Mouse (Mus musculus): Measurements from ENCODE around the gene Park7.

The Park7 gene

DNA sequence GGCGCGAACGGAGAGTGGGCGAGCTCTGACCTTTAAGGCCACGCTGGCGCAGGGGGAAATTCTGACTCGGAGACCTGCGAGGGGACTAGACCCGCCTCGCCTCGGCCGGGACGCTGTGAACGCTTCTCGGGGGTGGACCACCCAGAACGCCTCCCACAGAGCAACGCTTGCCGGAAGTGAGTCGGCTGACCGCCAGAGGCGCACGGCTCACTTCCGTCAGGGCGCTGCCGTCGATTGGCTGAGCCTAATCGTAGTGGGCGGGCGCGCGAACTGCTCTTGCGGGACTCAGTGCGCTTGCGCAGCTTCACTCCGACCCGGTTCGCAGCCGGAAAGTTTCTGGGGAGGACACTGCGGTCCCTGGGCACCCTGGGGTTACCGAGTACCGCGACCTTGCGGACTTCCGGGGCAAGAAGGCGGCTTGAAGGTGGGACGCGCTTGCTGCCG lies at the start of gene Park7, which contains the start of gene Tnfrsf9:
Park7 (minus strand) TSS at position 148 of the 444 bp plus-strand sequence.
Tnfrsf9 (plus strand) TSS at position 273 of the 444 bp plus-strand sequence.
- DNase-seq (ENCODE audit: low spot score) = peak; percentile 97

DNA sequence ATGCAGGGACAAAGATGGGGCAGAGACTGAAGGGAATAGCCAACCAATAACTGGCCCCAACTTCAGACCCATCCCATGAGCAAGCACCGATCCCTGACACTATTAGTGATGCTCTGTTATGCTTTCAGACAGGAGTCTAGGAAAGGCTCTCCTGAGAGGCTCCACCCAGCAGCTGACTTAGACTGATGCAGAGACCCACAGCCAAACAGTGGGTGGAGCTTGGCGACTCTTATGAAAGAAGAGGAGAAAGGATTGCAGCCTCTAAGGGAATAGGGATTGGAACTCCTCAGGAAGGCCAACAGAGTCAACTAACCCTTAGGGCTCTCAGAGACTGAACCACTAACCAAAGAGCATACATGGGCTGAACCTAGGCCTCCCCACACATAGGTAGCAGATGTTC lies 49.5 kb upstream of the Park7 start:
- no peak for DNase-seq (ENCODE audit: low spot score)

DNA sequence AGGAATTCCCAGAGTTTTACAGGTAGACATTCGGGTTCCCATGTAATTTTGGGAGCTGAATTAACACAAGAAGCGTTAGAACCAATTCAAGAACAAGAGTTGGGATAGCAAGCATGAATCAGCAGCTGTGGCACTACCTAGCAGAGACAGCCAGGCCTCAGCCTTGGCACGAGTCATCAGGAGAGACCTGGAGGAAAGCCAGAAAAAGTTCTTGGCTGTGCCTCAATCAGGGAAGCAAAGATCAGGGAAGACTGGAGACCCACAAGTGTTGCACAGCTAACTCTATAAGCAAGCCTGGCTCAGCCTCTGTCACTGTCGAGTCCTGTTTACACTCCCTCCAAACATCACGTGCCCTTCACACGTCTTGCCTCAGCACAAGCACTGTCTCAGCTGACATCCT lies 48.0 kb upstream of the Park7 start:
- DNase-seq (ENCODE audit: low spot score) = no peak

DNA sequence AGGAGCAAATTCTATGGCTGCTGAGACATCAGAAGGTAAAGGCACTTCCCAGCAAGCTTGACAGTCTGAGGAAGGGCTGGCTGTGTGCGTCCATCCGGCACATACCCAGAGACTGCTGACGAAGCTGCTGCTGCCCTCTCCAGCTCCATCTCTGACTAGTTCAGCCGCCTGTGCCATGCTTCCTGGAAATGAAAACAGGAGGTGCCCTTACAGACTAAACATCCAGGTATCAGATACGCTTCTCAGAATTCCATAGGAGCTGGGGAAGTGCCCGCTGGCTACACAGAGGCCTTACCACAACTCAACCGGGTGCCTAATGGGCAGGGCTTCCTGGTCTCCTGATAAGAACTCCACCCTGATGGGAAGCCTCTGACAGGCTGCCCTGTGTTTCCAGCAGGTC lies 44.3 kb upstream of the Park7 start:
- DNase-seq (ENCODE audit: low spot score) = no peak

DNA sequence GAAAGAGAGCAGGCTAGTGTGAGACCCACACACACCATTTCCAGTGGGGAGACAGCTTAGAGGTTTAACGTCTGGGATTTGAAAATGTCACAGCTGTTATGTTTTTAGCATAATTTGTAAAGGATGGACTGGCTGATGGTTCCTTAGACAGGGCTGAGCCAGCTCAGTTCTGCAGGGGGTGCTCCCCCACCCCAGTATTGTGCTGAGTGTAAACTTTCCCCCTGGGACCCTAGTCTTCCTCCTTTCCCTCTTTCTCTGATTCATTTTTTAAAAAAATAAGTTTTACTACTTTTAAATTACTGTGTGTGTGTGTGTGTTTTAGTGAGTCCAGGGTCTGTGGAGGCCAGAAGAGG lies 42.8 kb upstream of the Park7 start:
- no peak for DNase-seq (ENCODE audit: low spot score)

DNA sequence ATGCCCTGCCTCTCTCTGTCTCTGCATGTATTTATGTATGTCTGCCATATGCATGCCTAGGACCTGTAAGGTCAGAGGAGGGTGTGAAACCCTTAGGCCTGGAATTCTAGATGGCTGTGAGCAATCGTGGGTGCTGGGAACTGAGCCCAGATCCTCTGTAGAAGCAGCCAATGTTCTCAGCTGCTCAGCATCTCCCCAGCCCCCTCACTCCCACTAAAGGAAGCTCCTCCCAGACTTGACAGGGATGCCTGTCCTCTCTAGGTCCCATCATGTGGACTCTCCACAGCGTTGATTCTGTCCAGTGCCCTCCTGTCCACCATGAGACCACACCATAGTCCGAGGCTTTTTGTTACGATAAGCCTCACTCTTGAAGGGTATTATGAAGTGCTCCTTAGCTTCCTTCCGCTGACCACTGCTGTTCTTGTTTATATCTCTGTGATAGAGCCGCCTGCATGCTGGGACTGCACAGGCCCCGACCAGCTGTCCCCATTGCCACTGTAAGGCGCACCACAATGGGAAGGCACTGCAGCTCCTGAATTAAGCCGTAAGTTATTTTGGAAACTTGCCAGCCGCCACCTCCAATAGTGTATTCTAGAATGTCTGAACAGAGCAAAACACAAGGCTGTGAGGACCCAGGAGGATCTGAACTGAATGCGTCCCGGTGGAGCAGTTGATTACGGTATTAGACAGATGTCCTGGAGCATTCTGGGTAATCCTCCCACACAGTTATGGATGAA lies 42.3 kb upstream of the Park7 start:
- no peak for DNase-seq (ENCODE audit: low spot score)

DNA sequence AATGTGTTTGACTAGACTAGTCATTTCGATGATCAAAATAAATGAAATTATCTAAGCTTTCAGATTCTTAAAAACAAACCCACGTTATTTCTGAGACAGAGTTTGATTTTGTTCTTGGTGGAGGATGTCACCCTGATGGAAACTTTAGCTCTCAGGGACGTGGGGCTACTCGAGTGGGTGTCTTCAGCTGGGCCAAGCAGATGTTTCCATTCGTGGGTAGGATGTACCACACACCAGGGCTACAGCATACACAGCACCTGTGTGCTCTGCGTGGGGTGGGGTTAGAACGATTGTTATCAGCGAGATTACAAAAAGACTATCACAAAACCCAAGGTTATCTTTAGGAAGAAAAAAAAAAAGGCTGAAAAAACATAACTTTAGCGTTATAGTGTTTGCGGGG lies 36.7 kb upstream of the Park7 start:
- DNase-seq (ENCODE audit: low spot score) = no peak

DNA sequence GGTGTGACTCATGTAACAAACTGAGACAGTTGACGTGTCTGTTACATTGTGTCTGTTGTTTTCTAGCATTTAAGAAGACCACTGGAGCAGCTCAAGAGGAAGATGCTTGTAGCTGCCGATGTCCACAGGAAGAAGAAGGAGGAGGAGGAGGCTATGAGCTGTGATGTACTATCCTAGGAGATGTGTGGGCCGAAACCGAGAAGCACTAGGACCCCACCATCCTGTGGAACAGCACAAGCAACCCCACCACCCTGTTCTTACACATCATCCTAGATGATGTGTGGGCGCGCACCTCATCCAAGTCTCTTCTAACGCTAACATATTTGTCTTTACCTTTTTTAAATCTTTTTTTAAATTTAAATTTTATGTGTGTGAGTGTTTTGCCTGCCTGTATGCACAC lies 30.5 kb upstream of the Park7 start:
- DNase-seq (ENCODE audit: low spot score) = no peak

DNA sequence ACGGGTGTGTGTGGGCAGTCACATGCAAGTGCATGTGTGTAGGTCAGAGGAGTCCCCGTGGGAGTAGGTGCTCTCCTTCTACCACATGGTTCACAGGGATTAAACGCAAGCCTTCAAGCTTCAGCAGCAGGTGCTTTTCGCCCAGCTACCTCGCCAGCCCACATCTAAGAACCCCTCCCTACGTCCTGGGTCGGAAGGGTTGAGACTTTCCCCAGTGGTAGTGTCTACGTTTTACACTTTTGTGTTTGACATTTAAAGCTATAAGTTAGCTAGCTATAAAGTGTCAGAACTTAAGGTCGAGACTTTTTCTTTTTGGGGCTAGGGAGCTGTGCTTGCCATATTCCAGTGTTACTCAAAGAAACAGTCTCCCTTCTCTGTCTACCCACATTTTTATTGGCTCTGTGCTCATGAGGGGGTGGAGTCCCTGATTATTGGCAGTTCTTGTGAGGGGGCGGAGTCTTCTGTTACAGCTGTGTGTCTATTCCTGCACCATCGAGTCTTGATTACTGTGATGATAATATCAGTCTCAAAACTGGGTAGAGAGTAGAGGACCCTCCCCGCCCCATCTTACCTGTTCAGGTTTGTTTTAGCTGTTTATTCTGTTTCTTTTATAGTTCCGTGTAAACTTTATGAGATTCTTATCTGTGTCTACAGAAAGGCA lies 25.9 kb upstream of the Park7 start:
- DNase-seq (ENCODE audit: low spot score) = no peak

DNA sequence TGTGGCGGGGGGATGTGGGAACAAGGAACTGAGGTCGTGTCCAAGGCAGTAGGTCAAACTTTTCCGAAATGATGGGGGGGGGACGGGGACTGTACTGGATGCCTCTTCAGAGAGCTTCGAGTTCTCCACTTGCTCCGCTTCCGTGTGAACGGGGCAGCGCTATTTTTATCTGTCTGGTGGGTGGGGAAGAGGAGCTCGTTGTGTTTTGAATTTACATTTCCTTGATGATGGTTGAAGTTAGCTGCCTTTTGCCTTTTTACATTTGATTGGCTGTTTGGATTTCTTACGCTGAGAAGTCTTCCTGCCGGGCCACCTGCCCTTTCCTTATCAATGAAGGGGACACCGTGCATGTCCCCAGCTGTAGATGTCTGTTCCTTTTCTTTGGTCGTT lies 23.8 kb upstream of the Park7 start:
- DNase-seq (ENCODE audit: low spot score) = no peak

DNA sequence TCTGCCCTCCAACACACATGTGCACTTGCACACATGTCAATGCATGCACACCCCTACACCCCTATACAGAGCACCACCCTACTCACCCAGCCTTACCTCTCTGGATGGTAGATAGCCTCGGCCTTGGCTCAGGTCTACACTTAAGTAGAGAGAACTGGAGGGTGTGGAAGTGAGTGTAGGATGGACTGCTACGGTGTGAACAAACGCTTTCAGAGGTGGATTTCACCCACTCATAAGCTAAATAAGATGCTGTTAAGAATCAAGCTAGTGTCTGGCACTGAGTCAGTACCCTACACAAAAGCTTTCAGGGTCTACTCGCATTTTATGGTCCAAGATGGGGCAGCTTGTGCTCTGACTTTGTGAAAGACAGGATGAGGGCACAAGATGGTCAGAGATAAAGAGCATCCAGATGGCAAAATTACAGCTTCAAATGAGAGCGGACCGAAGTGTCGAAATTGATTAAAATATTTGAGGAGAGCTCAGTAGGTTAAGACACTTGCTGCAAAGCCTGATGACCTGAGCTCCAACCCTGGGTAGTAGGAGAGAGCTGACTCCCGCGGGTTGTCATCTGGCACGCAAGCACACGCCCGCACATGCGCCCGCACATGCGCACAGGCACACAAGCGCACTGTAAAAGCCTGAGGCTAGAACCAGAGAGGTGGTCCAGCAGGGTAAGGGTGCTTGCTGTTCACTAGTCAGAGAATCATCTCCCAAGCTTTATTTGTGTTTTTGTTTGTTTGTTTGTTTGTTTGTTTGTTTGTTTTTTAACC lies 23.2 kb upstream of the Park7 start:
- no peak for DNase-seq (ENCODE audit: low spot score)

DNA sequence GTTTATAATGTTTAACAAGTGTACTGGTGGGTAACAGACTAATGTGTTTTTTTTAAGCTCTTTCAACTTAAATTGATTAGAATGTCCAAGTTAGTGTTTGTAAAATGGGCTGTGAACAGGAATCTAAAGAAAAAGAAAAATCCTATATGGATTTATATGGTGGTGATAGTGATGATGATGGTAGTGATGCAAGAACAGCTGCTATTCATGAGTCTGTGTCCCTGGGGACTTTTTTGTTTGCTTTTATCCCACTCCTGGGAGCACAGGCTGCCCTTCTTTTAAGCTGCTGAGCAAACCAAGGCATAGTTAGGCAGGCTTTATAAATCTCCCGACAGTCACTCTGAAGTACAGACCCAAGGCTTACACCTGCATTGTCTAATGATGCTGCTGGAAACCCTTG lies 19.3 kb upstream of the Park7 start:
- no peak for DNase-seq (ENCODE audit: low spot score)

DNA sequence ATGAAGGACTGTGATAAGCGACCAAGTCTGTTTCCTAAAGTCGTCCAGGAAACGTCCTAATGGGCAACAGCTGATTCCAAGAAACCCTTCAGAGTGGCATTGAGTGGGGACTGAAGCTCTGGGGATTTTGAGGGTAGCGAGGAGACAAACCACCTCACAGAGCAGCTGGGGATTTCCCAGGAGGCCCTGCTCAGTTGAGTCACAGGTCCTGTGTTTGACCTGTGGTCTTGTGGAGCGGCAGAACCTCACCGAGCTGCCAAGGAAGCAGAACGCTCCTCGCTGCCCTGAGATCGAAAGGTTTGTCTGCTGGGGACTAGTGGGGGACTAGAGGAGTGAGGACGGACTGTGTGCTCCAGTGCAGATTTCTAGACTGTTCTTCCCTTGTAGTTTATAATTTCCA lies 13.6 kb upstream of the Park7 start:
- DNase-seq (ENCODE audit: low spot score) = no peak

DNA sequence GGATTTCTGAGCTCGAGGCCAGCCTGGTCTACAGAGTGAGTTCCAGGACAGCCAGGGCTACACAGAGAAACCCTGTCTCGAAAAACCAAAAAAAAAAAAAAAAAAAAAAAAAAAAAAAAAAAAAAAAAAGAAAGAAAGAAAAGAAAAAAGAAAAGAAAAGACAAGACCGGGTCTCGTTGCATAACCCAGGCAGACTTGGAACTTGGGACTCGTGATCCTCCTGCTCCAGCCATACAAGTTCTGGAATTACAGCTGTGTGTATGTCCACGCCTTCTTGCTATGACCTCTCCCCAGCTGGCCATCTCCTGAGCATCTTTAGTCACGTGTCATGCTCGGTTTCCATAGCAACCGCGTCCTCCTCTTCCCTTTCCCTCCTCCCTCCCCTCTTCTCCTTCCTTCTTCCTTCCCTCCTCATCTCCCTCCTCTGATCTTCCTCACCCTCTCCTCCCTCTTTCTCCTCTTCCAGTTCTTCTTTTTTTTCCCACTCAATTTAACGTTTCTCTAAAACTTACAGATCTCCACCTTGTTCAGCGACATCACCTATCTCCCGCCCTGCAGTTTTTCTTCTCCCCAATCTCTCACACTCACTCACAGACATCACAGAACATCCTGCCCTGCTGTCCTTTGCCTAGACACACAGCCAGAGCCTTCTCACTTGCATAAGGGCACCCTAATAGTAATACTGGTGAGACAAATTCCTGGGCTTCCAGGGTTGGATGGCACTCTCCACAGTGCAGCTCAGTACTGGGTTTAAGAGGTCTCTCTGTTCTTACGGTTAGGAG lies 12.9 kb upstream of the Park7 start:
- no peak for DNase-seq (ENCODE audit: low spot score)

DNA sequence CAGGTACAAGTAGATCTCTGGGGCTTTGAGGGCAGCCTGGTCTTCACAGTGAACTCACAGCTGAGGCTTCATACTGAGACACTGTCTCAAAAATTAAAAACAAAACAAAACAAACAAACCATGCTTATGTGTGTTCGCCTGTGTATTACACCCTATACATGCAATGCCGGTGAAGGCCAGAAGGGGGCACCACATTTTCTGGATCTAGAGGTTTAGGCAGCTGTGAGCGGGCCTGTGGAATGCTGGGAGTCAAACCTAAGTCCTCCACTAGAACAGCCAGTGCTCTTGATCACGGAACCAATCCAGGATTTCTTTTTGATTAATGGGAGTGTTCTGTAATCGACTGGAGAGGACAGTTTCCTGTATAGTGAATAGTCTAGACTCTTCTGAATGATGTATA lies 11.7 kb upstream of the Park7 start:
- no peak for DNase-seq (ENCODE audit: low spot score)

DNA sequence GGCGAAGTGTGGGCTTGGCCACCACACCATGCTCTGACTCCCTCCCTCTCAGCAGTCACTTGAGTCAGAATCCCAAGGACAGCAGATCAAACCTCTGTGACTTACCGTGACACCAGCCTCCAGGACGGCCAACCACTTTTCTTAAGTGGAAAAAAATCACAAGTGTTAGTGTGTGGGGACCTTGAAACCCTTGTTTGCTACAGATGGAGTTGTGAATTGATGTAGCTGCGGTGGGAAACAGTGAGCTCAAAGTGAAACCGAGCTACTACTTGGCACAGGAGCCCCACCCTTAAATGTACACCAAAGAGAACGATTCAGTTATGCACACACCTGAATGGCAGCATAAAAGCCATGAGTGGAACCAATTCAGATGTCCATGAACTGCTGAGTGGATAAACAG lies 10.7 kb upstream of the Park7 start:
- DNase-seq (ENCODE audit: low spot score) = no peak

DNA sequence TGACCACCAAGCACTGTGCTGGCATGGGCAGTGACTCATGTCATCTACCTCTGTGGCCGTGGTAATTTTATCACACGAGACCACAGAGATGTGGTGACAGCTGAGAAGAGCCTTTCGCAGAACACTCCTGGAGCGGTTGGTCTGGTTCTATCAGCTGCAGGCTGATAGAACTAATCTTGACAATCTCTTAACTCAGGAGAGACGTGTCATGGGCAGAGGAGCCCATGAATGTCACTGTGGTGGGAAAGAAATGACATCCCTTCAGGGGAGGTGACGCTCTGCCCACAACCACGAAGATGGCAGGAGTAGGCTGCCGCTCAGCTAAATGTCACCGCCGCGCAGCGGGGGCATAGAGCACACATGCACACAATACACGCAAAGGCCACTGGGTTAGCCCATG lies 10.1 kb upstream of the Park7 start:
- DNase-seq (ENCODE audit: low spot score) = no peak

DNA sequence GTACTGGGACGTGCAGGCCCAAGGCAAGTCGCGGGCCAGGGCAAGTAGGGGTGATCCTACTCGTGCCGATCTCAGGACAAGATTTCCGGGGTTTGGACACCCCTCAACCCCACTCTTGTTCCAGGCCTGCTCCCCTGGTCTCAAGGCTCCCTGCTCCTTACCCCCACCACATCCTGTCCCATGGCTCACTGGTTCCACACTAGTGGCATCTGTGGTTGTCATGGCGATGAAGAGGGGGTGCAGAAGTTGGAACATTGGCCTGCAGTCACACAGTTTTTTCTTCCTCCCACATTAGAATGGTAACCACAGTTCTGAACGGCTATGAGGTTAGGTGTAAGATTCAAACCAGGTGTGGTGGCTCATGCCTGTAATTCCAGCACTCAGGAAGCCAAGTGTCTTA lies 7.0 kb upstream of the Park7 start:
- no peak for DNase-seq (ENCODE audit: low spot score)

DNA sequence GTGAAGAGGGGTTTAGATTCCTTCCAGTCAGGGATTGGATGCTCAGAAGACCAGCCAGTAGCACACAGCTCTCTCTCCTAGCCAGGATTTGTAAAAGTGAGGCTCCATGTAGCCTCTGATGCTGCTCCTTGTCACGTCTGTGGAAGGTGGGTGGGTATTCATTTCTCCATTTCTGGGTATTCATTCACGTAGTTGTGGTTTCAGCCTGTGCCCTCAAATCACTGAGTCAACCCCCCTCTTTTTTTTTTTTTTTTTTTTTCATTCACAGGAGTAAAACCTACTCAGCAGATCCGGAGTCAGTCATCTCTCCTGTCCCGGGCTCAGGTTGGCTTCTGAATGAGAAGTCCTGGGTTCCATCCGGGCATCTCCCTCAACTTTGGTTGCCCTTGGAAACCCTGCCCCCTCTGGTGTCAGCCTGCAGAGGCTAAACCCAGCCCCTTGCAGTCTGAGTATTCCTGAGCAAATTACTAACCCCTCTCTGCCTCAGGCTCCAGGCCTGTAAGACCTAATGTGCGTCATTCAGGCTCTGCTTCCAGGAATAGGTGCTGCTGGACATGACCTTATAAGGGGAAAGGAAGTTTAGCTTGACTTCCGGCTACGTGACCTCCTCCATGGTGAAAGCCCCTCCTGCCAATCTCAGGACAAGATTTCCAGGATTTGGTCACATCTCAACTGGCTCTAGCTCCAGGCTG lies 3.2 kb upstream of the Park7 start:
- no peak for DNase-seq (ENCODE audit: low spot score)

DNA sequence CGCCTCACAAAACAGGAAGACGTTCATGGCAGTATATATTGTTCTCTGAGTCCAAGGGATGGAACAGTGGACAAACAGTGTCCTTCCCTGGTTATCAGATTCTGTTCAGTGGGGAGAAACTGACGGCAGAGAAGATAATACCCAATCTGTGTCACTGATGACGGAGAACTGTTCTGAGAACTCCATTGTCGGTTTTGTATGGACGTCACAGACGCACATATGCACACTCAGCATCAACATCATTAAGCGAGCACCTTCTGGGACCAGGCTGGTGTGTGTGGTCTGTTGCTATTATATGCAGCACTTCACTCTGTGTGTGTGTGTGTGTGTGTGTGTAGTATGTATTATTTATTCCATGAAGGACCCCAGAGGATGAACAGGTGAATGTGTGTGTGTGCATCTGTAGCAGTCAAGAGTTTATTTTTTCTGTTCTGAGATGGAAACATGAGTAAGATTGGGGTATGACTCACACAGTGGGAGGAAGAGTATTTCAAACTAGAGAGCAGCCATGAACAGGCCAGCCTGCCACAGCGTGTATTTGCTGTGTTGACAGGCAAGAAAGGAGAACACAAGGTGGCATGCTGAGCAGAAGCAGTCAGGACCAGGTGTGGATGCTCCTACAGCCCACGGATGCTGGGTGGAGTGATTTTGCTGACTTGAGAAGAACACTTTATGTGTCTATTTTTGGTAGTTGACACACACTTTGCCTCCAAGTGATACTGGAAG lies 1.1 kb upstream of the Park7 start:
- DNase-seq (ENCODE audit: low spot score) = no peak

DNA sequence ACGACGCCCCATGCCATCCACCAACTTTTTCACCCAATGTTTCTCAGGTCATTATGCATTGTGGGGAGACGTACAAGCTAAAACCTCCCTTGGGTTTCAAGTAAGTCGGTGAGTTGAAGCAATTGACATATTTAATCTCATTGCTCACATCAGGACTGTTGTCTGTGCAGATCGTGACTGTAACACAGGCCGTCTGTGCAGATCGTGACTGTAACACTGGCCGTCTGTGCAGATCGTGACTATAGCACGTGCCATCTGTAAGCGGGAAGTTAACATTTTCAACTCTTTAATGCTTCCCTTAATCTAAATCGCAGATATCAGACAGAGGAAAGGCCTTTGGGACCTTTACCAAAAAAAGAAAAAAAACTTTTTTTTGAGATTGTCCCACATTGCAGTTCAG lies 494 bp downstream of the Park7 start:
- DNase-seq (ENCODE audit: low spot score) = no peak

Data from testis, postnatal 14 days (tissue).